Mouse (Mus musculus) neural tube, embryonic 13.5 days (tissue): Measurements from ENCODE around the gene Bicra. TPM values are rescaled to one million over a fixed set of nuclear protein-coding genes. Genes with fewer than 3 reads are reported as not detected.

Experiments used
- ATAC-seq: fragments of 200-750 bp; cut with Nextera tagmentation; 2 replicates; pipeline ENCODE4 v1.8.0; 2017; ENCODE audit warnings: low read depth, mild to moderate bottlenecking, moderate TSS enrichment, moderate library complexity
- H3K27ac ChIP-seq: fragments of 300-500 bp; sonication (generic); replicated peaks from 2 replicates; pipeline ENCODE4 v1.5.1; 2015; ENCODE audit warnings: moderate library complexity, mild to moderate bottlenecking, inconsistent platforms
- H3K27me3 ChIP-seq: fragments of 300-500 bp; sonication (generic); 2 replicates; pipeline ENCODE4 v1.6.1; 2015; ENCODE audit warnings: mild to moderate bottlenecking, inconsistent platforms
- H3K36me3 ChIP-seq: fragments of 300-500 bp; sonication (generic); 2 replicates; pipeline ENCODE4 v1.6.1; 2015; ENCODE audit warnings: mild to moderate bottlenecking, inconsistent platforms
- H3K4me1 ChIP-seq: fragments of 300-500 bp; sonication (generic); replicated peaks from 2 replicates; pipeline ENCODE4 v1.6.1; 2015; ENCODE audit warnings: inconsistent platforms
- H3K4me2 ChIP-seq: fragments of 300-500 bp; sonication (generic); 2 replicates; pipeline ENCODE4 v1.6.1; 2015; ENCODE audit warnings: inconsistent platforms, mild to moderate bottlenecking, moderate library complexity
- H3K4me3 ChIP-seq: fragments of 300-500 bp; sonication (generic); 2 replicates; pipeline ENCODE4 v1.5.1; 2015; ENCODE audit warnings: mild to moderate bottlenecking, inconsistent platforms
- H3K9ac ChIP-seq: fragments of 300-500 bp; sonication (generic); 2 replicates; pipeline ENCODE4 v1.6.1; 2015; ENCODE audit warnings: moderate library complexity, mild to moderate bottlenecking, inconsistent platforms
- H3K9me3 ChIP-seq: fragments of 300-500 bp; sonication (generic); 2 replicates; pipeline ENCODE4 v1.6.1; 2016; ENCODE audit warnings: inconsistent platforms
- WGBS: fragments of 180-500 bp; shearing (Covaris S2); methylation state at CpG from one replicate; pipeline ENCODE4 v1.1.7; 2015; 5-methylcytosine and 5-hydroxymethylcytosine counted together
- polyA plus RNA-seq: library from polyadenylated mRNA; unstranded; fragments of >200 nt; fragmentation: Nextera tagmentation; extraction: Ambion mirVana; gene quantifications from 2 replicates; pipeline ENCODE4 v1.2.1, GENCODE M21; 2015

Gene Bicra
- 8.4 and 9.2 TPM in 2 replicates for polyA plus RNA-seq

DNA sequence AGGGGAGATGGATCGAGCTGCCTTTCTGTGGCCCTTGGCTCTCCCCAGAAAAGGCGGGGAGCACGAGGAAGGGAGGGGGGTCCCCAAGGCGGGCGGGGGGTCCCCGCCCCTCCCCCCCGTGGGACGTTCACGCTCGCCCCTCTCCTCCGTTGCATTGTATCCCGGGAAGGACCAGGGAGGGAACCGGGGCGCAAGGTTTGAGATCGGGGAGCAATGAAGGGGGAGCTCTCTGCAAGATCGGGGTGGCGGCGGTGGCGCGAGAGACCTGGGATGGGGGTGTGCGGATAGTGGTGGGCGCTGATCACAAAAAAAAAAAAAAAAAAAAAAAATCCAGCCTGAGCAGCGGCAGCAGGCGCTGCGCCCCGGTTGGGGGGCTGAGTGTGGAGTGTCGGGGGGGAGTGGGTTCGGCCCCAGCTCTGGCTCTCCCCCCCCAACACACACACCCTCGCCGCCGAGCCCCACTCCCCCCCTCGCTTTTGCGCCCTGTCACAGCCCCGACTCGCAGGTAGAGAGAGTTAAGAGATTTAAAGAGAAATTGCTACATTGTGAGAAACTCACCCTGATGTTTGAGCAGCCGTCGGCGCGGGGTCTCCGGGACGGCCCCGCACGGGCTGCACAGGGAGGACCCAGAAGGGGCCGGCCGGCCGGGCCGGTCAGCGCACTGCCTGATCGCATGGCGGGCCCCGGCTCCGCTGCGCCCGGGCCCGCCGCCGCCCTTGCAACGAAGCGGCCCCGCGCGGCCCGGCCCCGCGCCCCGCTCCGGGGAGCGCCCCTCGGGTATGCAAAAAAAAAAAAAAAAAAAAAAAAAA lies at the start of gene Bicra:
Bicra (minus strand) TSS at position 584 of the 809 bp plus-strand sequence.
- Histone ChIP-seq H3K4me2 (peak within 1 kb of the TSS; percentile 88), H3K9me3 (no peaks in the 10 kb centered on the region), H3K4me3 (peak within 1 kb of the TSS; percentile 80), H3K36me3 (no peaks in the 10 kb centered on the region), H3K9ac (peak within 1 kb of the TSS; percentile 96), H3K27ac (peak within 1 kb of the TSS; percentile 98), H3K27me3 (no peaks in the 10 kb centered on the region), H3K4me1 (peaks cover 67% of the 10 kb centered on the region)
- peak; percentile 71 for ATAC-seq
- under 1% methylated on average over 66 of the region's 69 CpGs for WGBS

DNA sequence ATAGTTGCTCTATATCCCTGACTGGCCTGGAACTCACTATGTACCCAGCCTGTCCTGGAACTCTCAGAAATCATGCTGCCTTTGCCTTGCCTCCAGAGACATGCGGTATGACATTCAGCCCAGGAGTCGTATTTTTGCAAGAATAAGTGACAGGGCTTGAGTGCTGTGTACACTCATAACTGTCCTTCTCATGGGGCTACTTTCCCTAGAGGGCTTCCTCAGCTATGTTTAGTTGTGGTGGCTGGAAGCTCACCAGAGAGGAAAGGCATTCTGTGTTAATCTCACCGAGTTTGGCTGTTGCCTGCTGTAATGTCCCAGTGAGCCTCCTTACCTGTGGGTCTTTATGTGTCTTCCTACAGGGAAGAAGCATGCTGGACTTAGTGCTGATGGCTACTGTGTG lies 46.9 kb upstream of the Bicra start:
- H3K4me1 ChIP-seq = peaks cover 14% of the 10 kb centered on the region
- peaks cover 26% of the 10 kb centered on the region for H3K27me3 ChIP-seq
- no peak overlapping the region for H3K4me2 ChIP-seq
- H3K9me3 ChIP-seq = no peaks in the 10 kb centered on the region
- 68% methylated on average over 3 of the region's 3 CpGs for WGBS
- no peak overlapping the region for H3K4me3 ChIP-seq
- no peaks in the 10 kb centered on the region for H3K36me3 ChIP-seq
- no peak overlapping the region for H3K9ac ChIP-seq
- ATAC-seq = no peak
- no peak overlapping the region for H3K27ac ChIP-seq

DNA sequence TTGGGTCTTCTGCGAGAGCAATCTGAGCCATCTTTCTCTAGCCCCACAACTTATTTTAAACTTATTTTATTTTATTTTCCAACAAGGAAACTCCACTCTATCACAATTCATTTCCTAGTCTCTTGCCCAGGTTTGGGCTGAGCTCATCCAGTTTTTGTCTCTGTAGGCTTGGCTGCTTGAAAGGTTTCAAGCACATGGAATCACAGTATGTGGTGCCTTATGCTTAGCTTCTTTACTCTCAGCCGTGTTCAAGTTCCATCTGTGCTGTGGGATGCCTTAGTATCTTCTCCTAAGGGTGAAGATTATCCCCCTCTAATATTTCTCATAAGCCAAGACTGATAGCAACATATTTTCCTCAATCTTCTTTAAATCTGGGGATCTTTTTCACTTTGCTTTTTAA lies 39.9 kb upstream of the Bicra start:
- Histone ChIP-seq H3K4me1 (no peaks in the 10 kb centered on the region), H3K4me3 (no peak overlapping the region), H3K27me3 (peaks cover 19% of the 10 kb centered on the region), H3K4me2 (no peak overlapping the region), H3K9ac (no peak overlapping the region), H3K9me3 (no peaks in the 10 kb centered on the region), H3K27ac (no peak overlapping the region), H3K36me3 (no peaks in the 10 kb centered on the region)
- WGBS = 73% methylated on average over 2 of the region's 2 CpGs
- no peak for ATAC-seq

DNA sequence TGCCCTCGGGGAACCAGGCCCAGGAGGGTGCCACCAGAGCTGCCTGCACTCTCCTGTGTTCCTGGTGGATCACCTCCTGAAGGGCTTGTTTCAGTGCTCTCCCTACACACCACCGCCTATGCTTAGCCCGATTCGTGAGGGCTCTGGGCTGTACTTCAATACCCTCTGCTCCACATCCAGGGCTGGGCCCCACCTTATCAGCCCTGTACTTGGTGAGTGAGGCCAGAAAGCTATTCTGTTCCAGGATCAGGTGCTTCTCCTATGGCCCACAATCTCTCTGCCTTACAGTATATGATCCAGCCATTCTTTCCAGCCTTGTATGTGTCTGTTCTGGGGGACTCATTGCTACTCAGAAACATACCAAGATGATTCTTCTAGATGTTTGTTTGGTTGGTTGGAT lies 35.6 kb upstream of the Bicra start:
- no peak overlapping the region for H3K27ac ChIP-seq
- no peak for ATAC-seq
- H3K9me3 ChIP-seq = no peaks in the 10 kb centered on the region
- H3K9ac ChIP-seq = no peak overlapping the region
- no peaks in the 10 kb centered on the region for H3K4me1 ChIP-seq
- H3K36me3 ChIP-seq = no peaks in the 10 kb centered on the region
- no peak overlapping the region for H3K4me3 ChIP-seq
- 61% methylated on average over 4 of the region's 4 CpGs for WGBS
- no peak overlapping the region for H3K4me2 ChIP-seq
- peaks cover 7% of the 10 kb centered on the region; the same call in 1 of the 2 replicates for H3K27me3 ChIP-seq

DNA sequence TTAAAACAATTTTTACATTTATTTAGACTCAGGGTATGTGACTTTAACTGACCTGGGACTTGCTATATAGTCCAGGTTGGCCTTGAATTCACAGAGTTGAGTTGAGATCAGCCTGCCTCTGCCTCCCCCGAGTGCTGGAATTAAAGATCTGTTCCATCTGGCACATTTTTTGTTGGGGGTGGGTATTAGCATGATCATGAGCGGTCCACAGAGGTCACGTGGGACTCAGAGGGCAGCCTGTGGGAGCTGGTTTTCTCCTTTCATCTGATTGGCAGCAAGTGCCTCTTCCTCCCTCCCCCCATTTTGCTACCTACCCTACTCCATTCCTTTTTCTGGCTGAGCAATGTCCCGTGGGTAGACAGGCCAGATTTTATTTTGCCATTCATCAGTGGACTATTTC lies 32.9 kb upstream of the Bicra start:
- ATAC-seq = no peak
- no peak overlapping the region for H3K27ac ChIP-seq
- H3K9me3 ChIP-seq = no peaks in the 10 kb centered on the region
- no peaks in the 10 kb centered on the region for H3K36me3 ChIP-seq
- 78% methylated on average over 4 of the region's 4 CpGs for WGBS
- peaks cover 7% of the 10 kb centered on the region; the same call in 1 of the 2 replicates for H3K27me3 ChIP-seq
- H3K9ac ChIP-seq = no peak overlapping the region
- H3K4me3 ChIP-seq = no peak overlapping the region
- H3K4me2 ChIP-seq = no peak overlapping the region
- no peaks in the 10 kb centered on the region for H3K4me1 ChIP-seq

DNA sequence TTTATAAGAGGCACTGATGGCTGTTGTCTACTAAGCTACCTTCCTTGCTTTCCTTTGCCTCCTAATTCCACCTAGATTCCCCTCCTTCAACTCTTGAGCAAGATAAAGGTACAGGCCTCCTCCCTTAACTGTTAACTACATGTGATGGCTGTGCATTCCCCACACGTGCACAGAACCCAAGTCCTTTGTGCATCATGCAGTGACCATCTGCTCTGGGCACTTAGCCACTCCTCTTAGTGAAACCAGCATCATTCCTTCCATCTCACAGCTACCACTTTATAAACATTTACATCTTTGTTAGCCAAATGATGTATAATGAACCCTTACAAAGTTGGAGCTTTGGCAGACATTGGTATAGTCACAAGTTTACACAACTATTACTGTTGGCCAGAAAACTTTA lies 32.2 kb upstream of the Bicra start:
- no peaks in the 10 kb centered on the region for H3K4me1 ChIP-seq
- no peak for ATAC-seq
- WGBS = 65% methylated on average over 1 of the region's 1 CpGs
- H3K27ac ChIP-seq = no peak overlapping the region
- no peaks in the 10 kb centered on the region for H3K9me3 ChIP-seq
- H3K9ac ChIP-seq = no peak overlapping the region
- no peaks in the 10 kb centered on the region for H3K36me3 ChIP-seq
- no peak overlapping the region for H3K4me3 ChIP-seq
- peaks cover 7% of the 10 kb centered on the region; the same call in 1 of the 2 replicates for H3K27me3 ChIP-seq
- H3K4me2 ChIP-seq = no peak overlapping the region

DNA sequence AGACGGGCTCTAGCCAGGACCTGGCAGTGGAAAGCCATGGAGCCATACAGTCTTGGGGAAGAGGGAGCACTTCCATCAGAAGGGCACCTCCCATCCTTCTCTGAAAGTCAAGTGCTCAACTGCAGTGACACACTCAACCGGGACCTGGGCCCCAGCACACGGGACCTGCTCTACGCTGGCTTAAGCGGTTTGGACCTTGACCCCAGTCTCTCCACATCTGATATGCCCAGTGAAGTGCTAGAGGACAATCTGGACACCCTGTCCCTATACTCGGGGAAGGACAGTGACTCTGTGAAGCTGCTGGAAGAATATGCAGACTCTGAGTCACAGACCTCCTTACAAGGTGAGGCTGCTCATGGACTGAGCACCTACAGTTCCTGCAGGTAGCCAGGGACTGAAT lies 24.2 kb upstream of the Bicra start:
- WGBS = 91% methylated on average over 6 of the region's 6 CpGs
- no peaks in the 10 kb centered on the region for H3K36me3 ChIP-seq

DNA sequence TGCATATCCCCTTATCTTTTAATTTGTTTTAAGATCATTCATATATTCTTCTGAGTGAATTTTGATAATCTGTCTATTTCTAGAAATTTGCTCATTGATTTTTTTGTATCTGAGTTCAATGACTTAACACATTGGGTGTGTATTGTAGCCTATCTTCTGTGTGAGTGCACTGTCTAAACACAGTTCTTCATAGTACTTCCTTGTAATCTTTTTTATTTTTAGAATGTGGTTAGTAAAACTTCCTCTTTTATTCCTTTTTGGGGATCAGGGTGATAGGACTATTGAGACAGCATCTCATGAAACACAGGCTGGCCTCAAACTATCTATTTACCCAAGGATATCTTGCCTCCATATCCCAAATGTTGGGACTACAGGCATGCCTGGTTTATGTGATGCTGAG lies 23.1 kb upstream of the Bicra start:
- Histone ChIP-seq H3K9me3 (no peaks in the 10 kb centered on the region), H3K27ac (no peak overlapping the region), H3K9ac (no peak overlapping the region), H3K27me3 (peaks cover 15% of the 10 kb centered on the region; the same call in 1 of the 2 replicates), H3K36me3 (no peaks in the 10 kb centered on the region), H3K4me2 (no peak overlapping the region), H3K4me1 (no peaks in the 10 kb centered on the region), H3K4me3 (no peak overlapping the region)
- ATAC-seq = no peak

More for the DNA sequence above, 24.2 kb upstream of the Bicra start:
- H3K4me2 ChIP-seq = no peak overlapping the region
- H3K27ac ChIP-seq = no peak overlapping the region
- H3K4me3 ChIP-seq = no peak overlapping the region
- ATAC-seq = no peak
- no peak overlapping the region for H3K9ac ChIP-seq
- peaks cover 15% of the 10 kb centered on the region; the same call in 1 of the 2 replicates for H3K27me3 ChIP-seq
- no peaks in the 10 kb centered on the region for H3K4me1 ChIP-seq
- H3K9me3 ChIP-seq = no peaks in the 10 kb centered on the region

DNA sequence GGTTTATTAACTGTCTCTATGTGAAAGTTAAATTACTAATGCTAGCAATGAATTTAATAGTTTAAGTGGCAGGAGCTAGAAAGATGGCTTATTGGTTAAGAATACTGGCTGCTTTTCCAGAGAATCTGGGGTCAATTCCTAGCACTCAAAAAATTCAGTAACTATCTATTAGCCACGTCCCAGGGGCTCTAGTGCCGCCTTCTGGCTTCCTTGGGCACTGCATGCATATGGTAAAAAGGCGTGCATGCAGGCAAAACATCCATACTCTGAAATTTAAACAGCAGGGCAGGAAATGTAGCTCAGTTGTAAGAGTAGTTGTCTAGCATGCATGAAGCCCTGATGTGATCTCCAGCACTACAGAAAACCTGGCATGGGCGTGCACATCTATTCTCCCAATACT lies 15.8 kb upstream of the Bicra start:
- no peaks in the 10 kb centered on the region for H3K4me1 ChIP-seq
- WGBS = 34% methylated on average over 4 of the region's 4 CpGs
- peaks cover 46% of the 10 kb centered on the region for H3K27me3 ChIP-seq
- peaks cover 4% of the 10 kb centered on the region; the same call in 1 of the 2 replicates for H3K9me3 ChIP-seq
- no peak overlapping the region for H3K27ac ChIP-seq
- no peak for ATAC-seq
- H3K4me2 ChIP-seq = no peak overlapping the region
- no peak overlapping the region for H3K4me3 ChIP-seq
- H3K9ac ChIP-seq = no peak overlapping the region
- H3K36me3 ChIP-seq = no peaks in the 10 kb centered on the region

DNA sequence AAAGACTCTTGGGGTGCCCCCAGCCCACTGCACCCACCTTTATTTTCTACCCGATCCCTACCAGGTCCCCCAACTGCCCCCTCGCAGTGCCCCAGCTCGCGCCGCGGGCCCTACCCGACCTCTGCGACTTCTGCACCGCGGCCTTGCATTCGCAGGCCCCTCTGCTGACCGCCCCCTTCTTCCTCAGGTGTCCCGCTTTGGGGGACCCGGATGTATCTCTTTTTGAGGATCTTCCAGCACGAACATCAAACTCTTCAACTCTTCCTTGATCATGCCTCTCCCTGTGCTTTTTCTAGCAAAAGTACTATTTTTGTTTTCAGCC lies 14.3 kb upstream of the Bicra start:
- Histone ChIP-seq H3K9ac (no peak overlapping the region), H3K4me2 (no peak overlapping the region), H3K9me3 (peaks cover 4% of the 10 kb centered on the region; the same call in 1 of the 2 replicates), H3K36me3 (no peaks in the 10 kb centered on the region), H3K27me3 (peaks cover 43% of the 10 kb centered on the region), H3K27ac (no peak overlapping the region), H3K4me1 (no peaks in the 10 kb centered on the region), H3K4me3 (peak overlapping the region; percentile 17; the same call in 1 of the 2 replicates)
- 68% methylated on average over 15 of the region's 15 CpGs for WGBS
- no peak for ATAC-seq

DNA sequence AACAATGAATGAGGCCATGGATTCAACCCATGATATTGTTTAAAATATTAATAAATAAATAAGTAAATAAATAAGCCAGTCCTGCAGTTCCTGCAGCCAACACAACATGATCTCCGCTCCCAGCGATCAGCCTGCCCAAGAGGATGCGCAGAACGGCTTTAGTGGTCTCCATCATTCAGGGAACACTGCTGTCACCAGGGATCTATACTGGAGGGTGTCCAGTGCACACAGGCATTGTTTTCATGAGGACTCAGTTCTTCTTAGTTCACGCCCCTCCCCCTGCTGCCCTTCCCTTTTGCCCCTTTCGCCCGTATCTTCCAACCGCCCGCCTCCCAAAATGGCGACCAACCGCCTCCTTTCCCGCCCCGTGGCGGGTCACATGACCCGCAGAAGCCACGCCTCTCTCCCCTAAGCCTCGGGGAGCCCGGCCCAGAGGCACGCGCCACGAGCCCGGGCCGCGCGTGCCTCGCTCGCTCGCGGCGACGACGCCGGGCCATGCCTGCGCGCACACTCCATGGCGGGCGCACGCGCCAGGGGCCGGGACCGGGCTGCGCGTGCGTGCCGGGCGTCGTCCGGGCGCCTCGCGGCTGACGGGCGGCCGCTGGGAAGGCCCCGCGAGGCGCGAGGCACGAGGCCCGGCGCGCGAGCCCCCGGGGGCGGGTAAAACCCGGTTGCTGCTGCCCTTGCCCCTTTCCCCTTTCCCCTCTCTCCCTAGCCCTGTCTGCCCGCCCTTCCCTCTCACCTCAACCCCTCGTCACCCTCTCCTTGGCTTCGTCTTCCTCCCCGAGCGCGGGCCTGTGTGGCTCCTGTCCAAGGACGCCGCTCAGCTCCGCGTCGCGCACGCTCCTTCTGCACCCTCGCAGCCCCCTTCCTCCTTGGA lies 13.7 kb upstream of the Bicra start, which contains the start of gene Zfp541:
Zfp541 (plus strand) TSS at position 596 of the 880 bp plus-strand sequence.
- H3K4me3 ChIP-seq = peak within 1 kb of the TSS; percentile 17
- WGBS = 40% methylated on average over 79 of the region's 80 CpGs
- H3K9me3 ChIP-seq = peaks cover 4% of the 10 kb centered on the region; the same call in 1 of the 2 replicates
- peak; percentile 61; the same call in 1 of the 2 replicates for ATAC-seq
- peaks cover 46% of the 10 kb centered on the region for H3K27me3 ChIP-seq
- no peak within 1 kb of the TSS for H3K9ac ChIP-seq
- H3K4me1 ChIP-seq = no peaks in the 10 kb centered on the region
- H3K36me3 ChIP-seq = no peaks in the 10 kb centered on the region
- peak within 1 kb of the TSS; percentile 42 for H3K4me2 ChIP-seq
- H3K27ac ChIP-seq = no peak within 1 kb of the TSS

DNA sequence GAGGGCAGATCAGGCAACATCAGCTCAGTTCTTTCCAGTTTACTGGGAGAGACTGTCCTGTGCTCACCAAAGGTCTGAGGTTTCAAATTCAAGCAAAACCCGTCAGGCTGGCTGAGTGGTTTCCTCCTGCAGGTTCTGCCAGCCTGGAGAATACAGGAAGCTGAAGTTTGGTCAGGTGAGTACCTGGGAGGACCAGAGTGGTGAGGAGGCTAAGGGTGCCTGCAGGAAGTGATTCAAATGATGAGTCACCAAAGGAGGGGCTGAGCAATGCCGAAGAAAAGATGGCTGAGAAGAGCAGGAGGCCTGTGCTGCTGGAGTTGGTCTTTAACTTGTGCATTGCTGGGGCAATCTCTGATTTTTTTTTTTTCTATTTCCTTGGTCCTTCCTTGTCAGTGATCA lies 9.4 kb upstream of the Bicra start:
- WGBS = 64% methylated on average over 2 of the region's 2 CpGs

More for the DNA sequence above, 9.4 kb upstream of the Bicra start:
- Histone ChIP-seq H3K4me1 (peaks cover 8% of the 10 kb centered on the region), H3K4me3 (no peak overlapping the region), H3K36me3 (no peaks in the 10 kb centered on the region), H3K9me3 (peaks cover 4% of the 10 kb centered on the region; the same call in 1 of the 2 replicates), H3K9ac (no peak overlapping the region), H3K27me3 (peaks cover 34% of the 10 kb centered on the region), H3K27ac (no peak overlapping the region), H3K4me2 (no peak overlapping the region)
- ATAC-seq = no peak
